Mouse (Mus musculus) kidney, postnatal 10 days (tissue): ENCODE measurements around the gene Gm867.

Experiments used
- DNase-seq: peaks from one replicate; pipeline ENCODE4 v3.0.0; 2021; ENCODE audit warnings: mixed read lengths

Gene Gm867

DNA sequence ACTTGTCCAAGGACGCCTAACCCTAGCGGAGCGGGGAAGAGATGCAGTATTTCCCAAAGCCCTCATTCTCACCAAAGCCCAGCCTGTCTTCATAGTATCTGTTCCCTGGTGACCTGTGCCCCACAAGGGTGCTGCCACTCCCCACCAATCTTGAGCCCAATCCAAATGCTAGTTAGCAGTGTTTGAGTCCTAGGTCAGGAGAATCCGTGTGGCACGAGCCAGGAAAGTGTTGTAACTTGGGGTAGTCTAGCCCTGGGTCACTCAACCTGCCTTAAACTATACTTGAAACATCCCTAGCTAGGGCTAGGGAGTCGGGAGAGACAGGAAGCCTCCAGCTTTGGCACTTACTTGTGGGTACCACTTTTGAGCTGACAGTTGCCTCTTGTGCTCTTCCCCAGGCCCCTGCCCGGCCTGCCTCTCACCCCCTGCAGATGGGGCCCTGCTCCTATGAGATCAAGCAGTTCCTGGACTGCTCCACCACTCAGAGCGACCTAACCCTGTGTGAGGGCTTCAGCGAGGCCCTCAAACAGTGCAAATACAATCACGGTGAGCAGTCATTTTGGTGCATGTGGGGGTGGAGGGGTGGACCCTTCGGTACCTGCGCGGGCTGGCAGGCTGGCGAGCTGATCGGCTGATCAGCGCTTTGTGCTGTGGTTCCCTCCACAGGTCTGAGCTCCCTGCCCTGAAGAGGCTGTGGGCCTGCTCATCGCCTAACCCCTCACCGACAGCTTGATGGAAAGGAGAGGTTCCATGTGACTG, 3.4 kb downstream of the Gm867 start:
- no peak for DNase-seq

DNA sequence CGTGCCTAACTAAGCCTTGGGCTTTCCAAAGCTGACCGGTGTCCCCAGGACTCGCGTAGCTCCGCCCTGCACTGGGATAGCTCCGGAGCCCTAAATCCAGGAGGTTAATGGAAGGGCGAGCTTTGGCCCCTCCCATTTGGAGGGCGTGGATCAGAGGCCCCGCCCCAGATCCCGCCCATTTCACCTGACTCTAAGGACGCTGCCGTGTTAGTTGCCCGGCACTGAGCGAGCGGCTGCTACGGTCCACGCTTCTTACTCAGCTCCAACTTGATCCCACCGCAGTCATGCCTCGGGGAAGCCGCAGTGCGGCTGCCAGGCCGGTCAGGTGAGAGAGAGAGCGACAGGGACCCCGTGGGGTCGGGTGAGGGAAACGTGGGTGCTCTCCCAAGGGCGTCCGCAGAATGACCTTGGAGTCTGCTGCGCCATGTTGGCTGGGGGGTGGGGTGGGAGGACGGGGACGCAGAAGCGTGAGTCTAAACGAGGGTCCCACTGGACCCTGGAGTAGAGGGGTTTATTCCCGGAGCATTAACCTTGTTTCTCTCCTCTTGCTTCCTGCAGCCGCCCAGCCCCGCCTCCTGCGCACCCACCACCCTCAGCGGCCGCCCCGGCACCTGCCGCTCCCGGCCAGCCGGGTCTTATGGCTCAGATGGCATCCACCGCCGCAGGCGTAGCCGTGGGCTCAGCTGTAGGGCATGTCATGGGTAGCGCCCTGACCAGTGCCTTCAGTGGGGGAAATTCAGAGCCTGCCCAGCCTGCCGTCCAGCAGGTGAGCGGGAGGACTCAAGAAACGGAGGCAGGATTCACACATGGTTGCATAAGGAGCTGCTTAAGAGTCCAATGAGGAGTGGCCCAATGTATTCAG, 4.6 kb downstream of the Gm867 start, which contains the start of gene Mmp11:
Gene Mmp11 (minus strand): TSS at position 817 of the 862 bp plus-strand sequence.
- DNase-seq: peak; percentile 90

DNA sequence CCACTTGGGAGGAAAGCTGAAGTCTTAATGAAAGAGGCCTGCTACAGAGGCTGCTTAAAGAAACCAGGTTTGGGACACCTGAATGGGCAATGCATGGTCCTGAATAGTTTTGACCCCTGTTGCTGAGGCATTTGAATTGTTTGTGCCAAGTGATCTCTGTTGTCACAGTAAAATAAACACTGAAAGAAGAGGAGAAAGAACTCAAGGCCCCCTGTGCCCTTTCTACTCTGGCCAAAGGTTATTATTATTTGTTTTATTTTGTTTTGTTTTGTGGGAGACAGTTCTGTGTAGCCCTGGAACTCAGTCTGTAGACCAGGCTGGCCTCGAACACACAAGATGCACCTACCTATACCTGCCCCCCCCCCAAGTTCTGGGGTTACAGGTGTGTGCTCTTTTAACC, 5.5 kb downstream of the Gm867 start:
- no peak for DNase-seq

GRCm38 (mm10) chr10:75932891-75933290, 7.6 kb downstream of the Gm867 start, which contains the start of gene Chchd10:
TSS of gene Chchd10 (plus strand) at chr10:75933130.
- DNase-seq: no peak

DNA sequence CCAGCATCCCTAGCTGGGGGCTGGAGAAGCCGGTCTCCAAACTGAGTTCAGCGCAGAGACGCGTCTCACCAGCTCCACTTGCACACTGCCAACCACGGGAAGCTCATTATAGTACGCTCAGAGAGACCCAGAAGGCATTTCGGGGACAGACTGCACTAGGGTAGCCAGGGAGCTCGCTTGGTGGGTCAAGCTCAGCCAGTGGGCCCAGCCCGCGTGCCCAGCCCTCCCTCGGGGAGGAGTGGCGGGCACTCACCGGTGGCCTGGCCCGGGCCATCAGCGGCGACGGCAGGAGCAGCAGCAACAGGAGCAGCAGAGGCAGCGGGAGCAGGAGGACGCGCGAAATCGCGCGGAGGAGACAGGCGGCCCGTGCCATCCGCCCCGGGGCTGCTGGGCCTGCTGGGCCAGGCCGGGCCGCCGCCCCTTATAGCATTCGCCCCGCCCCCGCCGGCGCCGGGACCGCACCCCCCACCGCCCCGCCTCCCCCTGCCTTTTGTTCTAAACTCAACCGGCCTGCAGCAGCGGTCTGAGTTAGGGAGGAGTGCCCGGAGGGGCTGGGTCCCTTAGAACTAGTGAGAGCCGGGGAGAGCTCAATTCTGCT, 8.3 kb downstream of the Gm867 start:
- DNase-seq: peak; percentile 87

DNA sequence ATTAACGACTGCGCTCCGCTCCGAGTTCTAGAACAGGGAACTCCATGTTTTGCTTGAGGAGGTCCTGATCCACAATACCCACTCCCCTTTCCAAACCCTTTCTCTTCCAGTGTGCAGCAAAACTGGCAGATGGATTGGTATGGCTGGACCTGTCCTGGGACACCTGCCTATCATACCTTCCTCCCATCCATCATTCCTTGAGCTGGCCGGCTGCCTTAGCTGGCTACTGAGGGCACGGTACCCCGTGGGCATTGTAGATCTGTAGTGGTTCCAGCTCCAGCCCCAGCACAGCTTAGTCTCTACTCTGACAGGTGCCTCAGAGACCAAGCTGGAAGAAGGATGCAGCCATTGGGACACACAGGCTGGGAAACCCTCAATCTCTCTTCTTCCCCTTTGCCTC, 9.2 kb downstream of the Gm867 start:
- no peak for DNase-seq

GRCm38 (mm10) chr10:75930304-75930703, 10.2 kb downstream of the Gm867 start:
- peak; percentile 77 for DNase-seq

DNA sequence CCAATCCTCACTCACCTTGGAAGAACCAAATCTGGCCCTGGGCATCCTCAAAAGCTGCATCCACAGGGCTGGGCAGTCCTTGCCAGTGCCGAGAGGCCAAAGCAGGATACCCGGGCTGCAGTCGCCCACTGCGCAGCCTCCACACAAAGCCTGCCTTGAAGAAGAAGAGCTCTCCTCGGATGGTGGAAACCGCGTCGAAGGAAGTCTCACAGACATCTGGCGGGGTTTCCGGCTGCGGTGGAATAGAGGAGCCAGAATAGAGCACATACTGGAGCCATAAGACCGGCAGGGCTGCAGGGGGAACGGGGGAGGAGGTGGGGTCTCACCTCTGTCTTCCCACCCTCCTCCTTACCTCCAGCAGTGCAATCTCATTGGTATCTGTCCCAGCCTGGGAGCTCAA, 14.1 kb downstream of the Gm867 start:
- no peak for DNase-seq

- no peak for DNase-seq
These were observed 16.1 kb downstream of the Gm867 start for GRCm38 (mm10) chr10:75924324-75924723.

- DNase-seq: peak; percentile 60
These were observed 18.5 kb downstream of the Gm867 start for GRCm38 (mm10) chr10:75921726-75922560.

- DNase-seq: peak; percentile 98
These were observed 19.3 kb downstream of the Gm867 start, which contains the start of gene Smarcb1 for GRCm38 (mm10) chr10:75921026-75921725. TSS of gene Smarcb1 (minus strand) at chr10:75921617.

GRCm38 (mm10) chr10:75919026-75919425, 21.4 kb downstream of the Gm867 start:
- no peak for DNase-seq

DNA sequence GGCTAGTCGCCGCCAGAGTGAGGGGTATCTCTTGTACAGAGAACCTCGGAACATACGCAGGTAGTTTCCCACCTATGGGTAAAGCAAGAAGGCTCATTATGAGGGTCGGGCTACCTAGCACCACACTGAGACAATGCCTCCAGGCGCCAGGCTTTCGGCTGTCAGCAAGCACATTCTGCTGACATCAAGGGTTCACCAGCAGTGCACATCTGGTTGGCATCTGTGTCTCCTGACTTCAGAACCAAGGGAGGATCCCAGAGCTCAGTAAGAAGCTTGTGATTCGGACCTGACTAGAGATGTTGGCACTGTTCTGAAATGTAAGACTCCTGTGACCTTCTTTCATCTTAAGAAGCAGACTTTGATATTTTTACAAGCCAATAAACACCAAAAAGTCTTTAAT, 23.6 kb downstream of the Gm867 start:
- DNase-seq: no peak

- no peak for DNase-seq
These were observed 24.9 kb downstream of the Gm867 start for GRCm38 (mm10) chr10:75915557-75915956.

- no peak for DNase-seq
These were observed 27.4 kb downstream of the Gm867 start for GRCm38 (mm10) chr10:75913013-75913589.

DNA sequence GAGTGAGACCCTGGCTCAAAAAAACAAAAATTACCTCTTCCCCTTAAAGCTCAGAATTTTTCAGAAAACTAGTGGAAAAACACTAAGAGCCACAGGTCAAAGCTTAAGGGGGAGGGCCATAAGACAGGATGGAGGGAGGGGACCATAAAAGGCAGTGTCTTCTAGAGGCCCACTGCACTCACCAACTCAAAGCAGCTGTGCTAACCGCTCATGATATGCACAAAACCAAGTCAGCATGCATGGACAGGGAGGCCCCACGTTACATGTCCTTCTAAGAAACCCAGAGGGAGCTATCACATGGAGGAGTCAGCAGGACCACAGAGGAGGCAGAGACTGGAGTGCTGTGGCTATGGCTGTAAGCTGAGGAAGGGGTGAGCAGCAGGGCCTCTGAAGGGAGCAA, 29.8 kb downstream of the Gm867 start:
- no peak for DNase-seq

DNA sequence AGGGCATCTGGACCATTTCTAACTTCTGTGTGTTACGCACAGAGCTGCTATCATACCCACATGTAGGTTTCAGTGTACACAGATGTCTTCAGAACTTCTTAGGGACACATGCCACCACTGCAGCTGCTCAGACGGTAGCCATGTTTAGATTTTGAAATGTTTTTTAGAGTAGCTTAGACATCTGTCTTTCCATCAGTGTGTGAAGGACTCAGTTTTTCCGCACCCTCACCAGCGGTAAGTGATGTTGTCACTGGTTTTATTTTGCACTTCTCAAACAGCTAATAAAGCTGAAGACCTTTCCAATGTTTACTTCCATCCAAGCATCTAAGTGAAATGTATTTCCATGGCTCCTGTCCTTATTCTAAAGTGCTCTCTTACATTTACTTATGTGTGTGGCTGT, 33.6 kb downstream of the Gm867 start:
- DNase-seq: no peak

DNA sequence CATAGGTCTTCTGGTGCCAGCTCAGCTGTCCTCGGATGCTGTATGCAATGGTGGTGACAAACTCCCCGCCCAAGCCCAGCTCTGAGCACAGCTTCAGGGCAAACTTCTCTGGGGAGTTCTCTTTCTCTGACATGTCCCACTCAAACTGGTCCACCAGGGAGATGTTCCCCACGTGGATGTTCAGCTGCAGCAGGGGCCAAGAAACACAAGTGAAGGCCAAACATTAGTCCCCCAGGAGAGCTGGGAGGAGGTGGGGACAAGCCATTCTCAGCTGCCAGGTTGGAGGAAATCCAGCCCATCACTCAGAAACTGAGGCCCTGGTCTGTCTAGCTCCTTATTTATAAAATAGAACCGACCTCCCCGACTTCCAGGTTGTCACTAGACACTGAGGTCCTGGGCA, 36.1 kb downstream of the Gm867 start:
- no peak for DNase-seq

DNA sequence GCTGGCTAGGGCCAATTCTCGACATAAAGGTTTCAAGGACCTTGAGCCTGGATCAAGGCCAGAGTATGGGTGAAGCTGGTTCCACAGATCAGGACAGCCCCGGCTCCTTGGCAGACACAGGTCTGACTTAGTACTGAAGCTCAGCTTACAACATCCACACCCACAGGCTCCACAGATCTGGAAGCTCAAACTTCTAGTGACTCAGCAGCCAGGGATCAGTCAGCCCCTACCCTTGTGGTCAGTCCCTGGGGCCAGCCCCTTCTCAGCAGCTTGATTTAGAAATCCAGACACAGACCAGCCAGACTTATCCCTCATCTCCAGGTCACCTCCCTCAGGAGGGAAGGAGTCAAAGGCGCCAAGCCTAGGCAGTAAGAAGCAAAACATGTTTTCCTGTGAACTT, 41.6 kb downstream of the Gm867 start:
- DNase-seq: peak; percentile 55

DNA sequence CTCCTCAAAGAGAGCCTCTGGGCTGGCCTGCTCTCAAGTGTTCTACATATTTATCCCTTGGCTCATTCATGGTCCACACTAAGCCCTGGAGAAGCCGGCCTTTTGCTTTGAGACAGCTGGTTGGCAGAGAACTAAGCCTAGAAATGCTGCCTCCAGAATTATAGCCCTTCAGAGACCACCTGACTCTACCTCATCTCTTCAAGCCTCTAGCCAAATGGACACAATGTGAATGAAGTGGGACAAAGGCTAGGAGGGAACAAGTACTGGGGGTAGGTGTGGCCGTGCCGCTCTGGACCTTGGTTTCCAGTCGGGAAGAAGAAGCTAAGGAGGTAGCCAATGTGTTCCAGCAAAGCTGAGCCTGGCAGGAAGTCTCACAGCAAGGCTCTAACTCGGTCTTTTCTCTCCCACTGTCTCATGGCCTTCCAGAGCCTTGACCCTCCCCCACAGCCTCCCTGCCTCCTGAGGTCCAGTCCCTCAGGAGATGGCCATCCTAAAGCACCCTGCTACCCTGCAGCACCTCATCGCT, 42.4 kb downstream of the Gm867 start:
- no peak for DNase-seq

DNA sequence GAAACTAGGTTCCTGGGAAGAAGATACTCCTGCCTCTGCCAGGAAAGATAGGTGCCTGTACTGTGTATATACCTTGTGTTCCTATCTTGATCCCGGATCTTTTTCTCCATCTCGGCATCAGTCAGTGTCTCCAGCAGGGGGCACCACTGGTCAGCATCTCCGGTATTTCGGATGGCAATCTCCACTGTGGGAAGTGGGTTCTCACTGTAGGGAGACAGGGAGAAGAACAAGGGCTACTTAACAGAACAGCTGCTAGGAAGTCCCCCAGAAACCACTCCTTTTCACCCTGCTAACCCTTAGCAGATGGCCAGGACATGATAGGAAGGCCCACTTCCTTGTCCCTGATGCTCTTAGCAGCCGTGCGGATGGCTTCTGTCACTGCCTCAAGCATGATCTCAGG, 43.1 kb downstream of the Gm867 start:
- DNase-seq: peak; percentile 91
